Mouse (Mus musculus): ENCODE results near the gene Ak7.

Ak7 gene

GRCm38 (mm10) chr12:105705799-105706487 lies at the start of gene Ak7:
TSS of gene Ak7 (plus strand) at chr12:105705976.
- DNase-seq (ENCODE audit: low spot score): peak; percentile 10

GRCm38 (mm10) chr12:105676274-105676673 lies 29.5 kb upstream of the Ak7 start:
- no peak for DNase-seq (ENCODE audit: low spot score)

GRCm38 (mm10) chr12:105678211-105678610 lies 27.6 kb upstream of the Ak7 start:
- DNase-seq (ENCODE audit: low spot score): no peak

GRCm38 (mm10) chr12:105678762-105679161 lies 27.0 kb upstream of the Ak7 start:
- DNase-seq (ENCODE audit: low spot score): no peak

- peak; percentile 73 for DNase-seq (ENCODE audit: low spot score)
Observed at GRCm38 (mm10) chr12:105683933-105684901, 21.6 kb upstream of the Ak7 start, which contains the start of gene Gskip. TSS of gene Gskip (plus strand) at chr12:105684829.

GRCm38 (mm10) chr12:105685001-105685691 lies 20.6 kb upstream of the Ak7 start, which contains the start of gene Atg2b:
TSS of gene Atg2b (minus strand) at chr12:105685211.
- DNase-seq (ENCODE audit: low spot score): peak; percentile 96

- no peak for DNase-seq (ENCODE audit: low spot score)
Observed at GRCm38 (mm10) chr12:105686791-105687190, 19.0 kb upstream of the Ak7 start.

GRCm38 (mm10) chr12:105687416-105687815 lies 18.4 kb upstream of the Ak7 start:
- DNase-seq (ENCODE audit: low spot score): no peak

- no peak for DNase-seq (ENCODE audit: low spot score)
Observed at GRCm38 (mm10) chr12:105688546-105688945, 17.2 kb upstream of the Ak7 start.

- DNase-seq (ENCODE audit: low spot score): no peak
Observed at GRCm38 (mm10) chr12:105689435-105689834, 16.3 kb upstream of the Ak7 start.

- no peak for DNase-seq (ENCODE audit: low spot score)
Observed at GRCm38 (mm10) chr12:105694021-105694420, 11.8 kb upstream of the Ak7 start.

GRCm38 (mm10) chr12:105695848-105696247 lies 9.9 kb upstream of the Ak7 start:
- DNase-seq (ENCODE audit: low spot score): no peak

GRCm38 (mm10) chr12:105697104-105697780 lies 8.5 kb upstream of the Ak7 start:
- DNase-seq (ENCODE audit: low spot score): no peak

GRCm38 (mm10) chr12:105700433-105700832 lies 5.3 kb upstream of the Ak7 start:
- DNase-seq (ENCODE audit: low spot score): no peak

- peak; percentile 67 for DNase-seq (ENCODE audit: low spot score)
Observed at GRCm38 (mm10) chr12:105718616-105719015, 12.8 kb downstream of the Ak7 start.

- DNase-seq (ENCODE audit: low spot score): no peak
Observed at GRCm38 (mm10) chr12:105720196-105720595, 14.4 kb downstream of the Ak7 start.

- no peak for DNase-seq (ENCODE audit: low spot score)
Observed at GRCm38 (mm10) chr12:105721452-105722132, 15.8 kb downstream of the Ak7 start.

GRCm38 (mm10) chr12:105722657-105723056 lies 16.9 kb downstream of the Ak7 start:
- DNase-seq (ENCODE audit: low spot score): peak; percentile 16

- no peak for DNase-seq (ENCODE audit: low spot score)
Observed at GRCm38 (mm10) chr12:105724616-105725015, 18.8 kb downstream of the Ak7 start.

GRCm38 (mm10) chr12:105725736-105726135 lies 20.0 kb downstream of the Ak7 start:
- no peak for DNase-seq (ENCODE audit: low spot score)

GRCm38 (mm10) chr12:105727268-105727667 lies 21.5 kb downstream of the Ak7 start:
- DNase-seq (ENCODE audit: low spot score): no peak

All from T-cell, adult 2 months (primary cell).